Mouse (Mus musculus) CD8-positive naive resting alpha-beta T cell, adult 57 days (primary cell): ENCODE data around the gene Mettl18. TPM values are rescaled to one million over a fixed set of nuclear protein-coding genes. Genes with fewer than 3 reads are reported as not detected.

Experiments used
- total RNA-seq: library from RNA; stranded (reverse); gene quantifications from one replicate; pipeline ENCODE4 v1.2.4, GENCODE M21; 2023

The Mettl18 gene
- 5.9 TPM for total RNA-seq

GRCm38 (mm10) chr1:163994721-163995608 is at the start of gene Mettl18, which contains the start of gene BC055324:
Mettl18 (plus strand) TSS chr1:163994889.
BC055324 (minus strand) TSS chr1:163994796.

Other genes with a start within 250 kb of the Mettl18 start
- 3.3 TPM for gene Kifap3, start 215.3 kb upstream of the Mettl18 start, total RNA-seq
- 39.6 TPM for gene Scyl3, start 65.8 kb upstream of the Mettl18 start, total RNA-seq
- 2.7 TPM for gene BC055324, start 93 bp upstream of the Mettl18 start, total RNA-seq
- gene Sele, start 53.3 kb downstream of the Mettl18 start, total RNA-seq, result not detected
- gene Sell, start 67.1 kb downstream of the Mettl18 start, total RNA-seq, result 700 TPM
- 1.7 TPM for gene Selp, start 120.4 kb downstream of the Mettl18 start, total RNA-seq
- 0.46 TPM for gene F5, start 156.9 kb downstream of the Mettl18 start, total RNA-seq